Mouse (Mus musculus): ENCODE measurements at regions not wholly inside any gene's neighbourhood (a gene's known extent, or its start where the extent isn't known, plus 50 kb on each side); places are given as distances from the start of the nearest gene placed in this dataset.

DNA sequence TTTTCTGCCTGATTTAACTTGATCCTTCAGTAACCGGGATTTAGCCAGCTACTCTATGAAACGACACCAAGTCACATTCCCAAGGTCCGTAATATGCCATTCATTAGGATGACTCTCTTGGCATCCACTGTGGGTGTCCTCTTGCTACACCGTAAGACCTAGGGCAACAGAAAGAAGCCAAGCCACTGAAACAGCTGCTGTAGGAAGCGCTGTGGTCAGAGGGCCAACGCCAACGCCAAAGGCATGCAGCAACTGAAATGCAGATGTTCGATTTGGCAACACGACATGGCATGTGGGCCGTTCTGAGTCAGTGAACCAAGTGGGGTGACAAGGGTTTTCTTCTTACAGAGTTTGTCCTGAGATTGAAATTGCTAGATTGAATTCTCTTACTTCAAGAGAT, 527.9 kb upstream of the Mpdz start:
- TF ChIP-seq GATA1 (IDR thresholded peaks at IDR 0.05; ENCODE audit: low read depth, low read length) (no peak), RAD21 (IDR thresholded peaks at IDR 0.05; ENCODE audit: low read depth, low read length) (no peak), MAFK (IDR thresholded peaks at IDR 0.05; ENCODE audit: borderline replicate concordance, low read depth, low read length) (no peak), BHLHE40 (IDR thresholded peaks at IDR 0.05; ENCODE audit: borderline replicate concordance, low read depth, low read length) (no peak), USF2 (IDR thresholded peaks at IDR 0.05; ENCODE audit: borderline replicate concordance in 1 of 2, insufficient read depth in 1 of 2, low read depth in 1 of 2, low read length in 2 of 2) (no peak), NRF1 (IDR thresholded peaks at IDR 0.05; ENCODE audit: insufficient read depth, low read depth, low read length, poor library complexity, severe bottlenecking) (no peak), MEF2A (IDR thresholded peaks at IDR 0.05; ENCODE audit: extremely low read depth, insufficient replicate concordance, low read depth, low read length, poor library complexity, severe bottlenecking) (no peak), SIN3A (IDR thresholded peaks at IDR 0.05; ENCODE audit: low read length) (no peak), TBP (IDR thresholded peaks at IDR 0.05; ENCODE audit: low read depth, low read length) (no peak), POLR2AphosphoS2 (IDR thresholded peaks at IDR 0.05; ENCODE audit: low read length) (no peak), RCOR1 (IDR thresholded peaks at IDR 0.05; ENCODE audit: low read depth, low read length) (no peak), ELF1 (IDR thresholded peaks at IDR 0.05; ENCODE audit: low read depth, low read length) (no peak), CTCF (IDR thresholded peaks at IDR 0.05 in 2 of 3, conservative IDR thresholded peaks at IDR 0.05 in 1 of 3; ENCODE audit: control insufficient read depth in 1 of 3, insufficient read depth in 1 of 3, low read depth in 2 of 3, low read length in 3 of 3, poor library complexity in 1 of 3, severe bottlenecking in 1 of 3) (no peak), MAX (IDR thresholded peaks at IDR 0.05; ENCODE audit: low read length) (no peak)

GRCm38 (mm10) chr4:81969621-81970115, 527.1 kb upstream of the Mpdz start:
- H3K9ac ChIP-seq (ENCODE audit: control insufficient read depth, low read depth, low read length, poor library complexity, severe bottlenecking) = no peak overlapping the region
- TF ChIP-seq MXI1 (IDR thresholded peaks at IDR 0.05; ENCODE audit: low read depth, low read length) (no peak), GABPA (IDR thresholded peaks at IDR 0.05; ENCODE audit: low read depth, low read length) (no peak), KAT2A (conservative IDR thresholded peaks at IDR 0.05; ENCODE audit: low read depth, low read length) (no peak), NELFE (IDR thresholded peaks at IDR 0.05; ENCODE audit: low read depth, low read length) (no peak), MEF2A (IDR thresholded peaks at IDR 0.05; ENCODE audit: extremely low read depth, insufficient replicate concordance, low read depth, low read length, poor library complexity, severe bottlenecking) (no peak), ELF1 (IDR thresholded peaks at IDR 0.05; ENCODE audit: low read depth, low read length) (no peak), USF1 (IDR thresholded peaks at IDR 0.05; ENCODE audit: low read depth, low read length) (no peak), POLR2AphosphoS5 (IDR thresholded peaks at IDR 0.05; ENCODE audit: borderline replicate concordance, low read depth, low read length) (no peak), EP300 (IDR thresholded peaks at IDR 0.05; ENCODE audit: low read depth in 1 of 2, low read length in 2 of 2) (no peak), MAZ (IDR thresholded peaks at IDR 0.05; ENCODE audit: low read depth, low read length) (no peak), USF2 (IDR thresholded peaks at IDR 0.05; ENCODE audit: borderline replicate concordance in 1 of 2, insufficient read depth in 1 of 2, low read depth in 1 of 2, low read length in 2 of 2) (no peak), TCF12 (IDR thresholded peaks at IDR 0.05; ENCODE audit: low read depth, low read length) (no peak), BHLHE40 (IDR thresholded peaks at IDR 0.05; ENCODE audit: borderline replicate concordance, low read depth, low read length) (no peak), SIN3A (IDR thresholded peaks at IDR 0.05; ENCODE audit: low read length) (no peak), RCOR1 (IDR thresholded peaks at IDR 0.05; ENCODE audit: low read depth, low read length) (no peak), MAX (IDR thresholded peaks at IDR 0.05; ENCODE audit: low read length) (no peak), ZC3H11A (IDR thresholded peaks at IDR 0.05; ENCODE audit: low read depth, low read length) (no peak)
- H3K79me2 ChIP-seq (ENCODE audit: control insufficient read depth, insufficient read depth, low read length, poor library complexity) = no peaks in the 10 kb centered on the region
- no peaks in the 10 kb centered on the region for H3K4me1 ChIP-seq (ENCODE audit: control insufficient read depth in 1 of 2, insufficient read depth in 2 of 2, low read length in 2 of 2)
- no peaks in the 10 kb centered on the region for H3K36me3 ChIP-seq (ENCODE audit: control insufficient read depth in 1 of 2, insufficient read depth in 2 of 2, low read length in 2 of 2)
- no peaks in the 10 kb centered on the region for H3K9me3 ChIP-seq (replicated peaks; ENCODE audit: insufficient read depth, low read length)
- no peak for DNase-seq (ENCODE audit: low read depth, low spot score)
- no peak overlapping the region for H3K4me3 ChIP-seq (ENCODE audit: control insufficient read depth in 1 of 2, insufficient read depth in 1 of 2, low read depth in 2 of 2, low read length in 2 of 2)
- no peaks in the 10 kb centered on the region for H3K27me3 ChIP-seq (ENCODE audit: control insufficient read depth in 1 of 2, insufficient read depth in 2 of 2, low read length in 2 of 2)
- H3K27ac ChIP-seq (ENCODE audit: control insufficient read depth, low read depth, low read length) = no peak overlapping the region

More for the DNA sequence above, 527.9 kb upstream of the Mpdz start:
- Histone ChIP-seq H3K36me3 (ENCODE audit: control insufficient read depth in 1 of 2, insufficient read depth in 2 of 2, low read length in 2 of 2) (no peaks in the 10 kb centered on the region), H3K27ac (ENCODE audit: control insufficient read depth, low read depth, low read length) (no peak overlapping the region), H3K79me2 (ENCODE audit: control insufficient read depth, insufficient read depth, low read length, poor library complexity) (no peaks in the 10 kb centered on the region), H3K4me3 (ENCODE audit: control insufficient read depth in 1 of 2, insufficient read depth in 1 of 2, low read depth in 2 of 2, low read length in 2 of 2) (no peak overlapping the region), H3K4me1 (ENCODE audit: control insufficient read depth in 1 of 2, insufficient read depth in 2 of 2, low read length in 2 of 2) (no peaks in the 10 kb centered on the region), H3K9me3 (replicated peaks; ENCODE audit: insufficient read depth, low read length) (no peaks in the 10 kb centered on the region), H3K27me3 (ENCODE audit: control insufficient read depth in 1 of 2, insufficient read depth in 2 of 2, low read length in 2 of 2) (no peaks in the 10 kb centered on the region), H3K9ac (ENCODE audit: control insufficient read depth, low read depth, low read length, poor library complexity, severe bottlenecking) (no peak overlapping the region)
- no peak for DNase-seq (ENCODE audit: low read depth, low spot score)

Measured in MEL (cell line).